Mouse (Mus musculus) embryonic facial prominence, embryonic 11.5 days (tissue): ENCODE data around the gene Iqgap2. TPM values are rescaled to one million over a fixed set of nuclear protein-coding genes. Genes with fewer than 3 reads are reported as not detected.

Experiments
- ATAC-seq: fragments of 200-750 bp; cut with Nextera tagmentation; replicated peaks from 2 replicates; pipeline ENCODE4 v1.8.0; 2017; ENCODE audit warnings: low read depth; ENCODE audit not compliant: insufficient number of reproducible peaks, low FRiP score, low TSS enrichment
- DNase-seq: peaks from one replicate; pipeline ENCODE4 v3.0.0-alpha.2; 2015; ENCODE audit warnings: low spot score
- H3K27ac ChIP-seq: fragments of 300-500 bp; sonication (generic); replicated peaks from 2 replicates; pipeline ENCODE4 v1.5.1; 2014; ENCODE audit warnings: mild to moderate bottlenecking, low read depth, low read length, control low read depth
- H3K27me3 ChIP-seq: fragments of 300-500 bp; sonication (generic); 2 replicates; pipeline ENCODE4 v1.6.1; 2014; ENCODE audit warnings: mild to moderate bottlenecking, low read length, moderate library complexity, mixed read lengths; ENCODE audit not compliant: control insufficient read depth, insufficient read depth
- H3K36me3 ChIP-seq: fragments of 300-500 bp; sonication (generic); replicated peaks from 2 replicates; pipeline ENCODE4 v1.6.1; 2014; ENCODE audit warnings: low read depth, mild to moderate bottlenecking, low read length, moderate library complexity, mixed read lengths; ENCODE audit not compliant: control insufficient read depth, insufficient read depth
- H3K4me1 ChIP-seq: fragments of 300-500 bp; sonication (generic); 2 replicates; pipeline ENCODE4 v1.6.1; 2014; ENCODE audit warnings: low read length, mixed read lengths; ENCODE audit not compliant: control insufficient read depth, insufficient read depth
- H3K4me2 ChIP-seq: fragments of 300-500 bp; sonication (generic); 2 replicates; pipeline ENCODE4 v1.6.1; 2014; ENCODE audit warnings: low read depth, mild to moderate bottlenecking, control low read depth, low read length, moderate library complexity
- H3K4me3 ChIP-seq: fragments of 300-500 bp; sonication (generic); 2 replicates; pipeline ENCODE4 v1.5.1; 2014; ENCODE audit warnings: low read depth, low read length, control low read depth
- H3K9ac ChIP-seq: fragments of 300-500 bp; sonication (generic); replicated peaks from 2 replicates; pipeline ENCODE4 v1.6.1; 2014; ENCODE audit warnings: mild to moderate bottlenecking, control low read depth, low read length
- H3K9me3 ChIP-seq: fragments of 300-500 bp; sonication (generic); replicated peaks from 2 replicates; pipeline ENCODE4 v1.6.1; 2016; ENCODE audit warnings: mild to moderate bottlenecking, low read length, inconsistent platforms, mixed read lengths; ENCODE audit not compliant: control insufficient read depth
- WGBS: fragments of 180-500 bp; shearing (Covaris S2); extraction: QIAGEN DNeasy Blood & Tissue Kit; methylation state at CpG from one replicate; pipeline ENCODE4 v1.1.7; 2014; 5-methylcytosine and 5-hydroxymethylcytosine counted together
- polyA plus RNA-seq: library from polyadenylated mRNA; unstranded; fragments of >200 nt; fragmentation: Nextera tagmentation; extraction: Ambion mirVana; gene quantifications from 2 replicates; pipeline ENCODE4 v1.2.1, GENCODE M21; 2014

Gene Iqgap2
- polyA plus RNA-seq, 1 experiment from 2014 or later: 16.3 TPM

DNA sequence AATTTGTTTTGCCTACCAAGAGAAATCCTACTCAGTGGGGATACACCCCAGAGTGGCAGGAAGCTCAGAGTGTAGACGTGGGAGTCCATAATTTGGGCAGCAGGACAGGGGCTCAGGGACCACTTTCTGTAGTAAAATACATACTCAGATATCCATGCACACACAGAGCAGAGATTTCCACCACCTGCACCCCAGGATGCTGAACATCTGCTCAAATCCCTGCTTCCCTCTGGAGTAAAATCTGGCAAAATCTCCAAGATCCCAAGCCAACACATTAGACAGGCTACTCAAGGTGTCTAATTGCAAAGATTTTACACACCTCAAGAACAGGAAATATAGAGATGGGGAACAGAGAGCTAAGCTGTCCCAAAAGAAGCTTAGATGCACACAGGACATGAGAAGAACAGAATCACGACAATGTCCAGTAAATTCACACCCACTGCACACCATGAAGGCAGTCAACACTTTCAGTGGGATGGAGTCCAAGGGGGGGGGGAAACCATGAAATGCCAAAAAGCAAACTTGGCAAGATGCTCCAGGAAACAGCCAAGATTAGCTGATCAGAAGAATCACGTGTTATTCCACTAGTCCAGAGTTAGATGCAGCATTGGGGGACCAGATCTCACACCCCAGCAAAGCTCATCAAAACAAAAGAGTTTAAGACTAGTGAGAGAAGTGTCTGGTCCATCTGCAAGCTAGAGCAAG, 177.3 kb downstream of the Iqgap2 start:
- H3K9me3 ChIP-seq: no peaks in the 10 kb centered on the region
- no peaks in the 10 kb centered on the region for H3K4me1 ChIP-seq
- H3K4me3 ChIP-seq: no peak overlapping the region
- no peaks in the 10 kb centered on the region for H3K36me3 ChIP-seq
- H3K4me2 ChIP-seq: no peak overlapping the region
- no peaks in the 10 kb centered on the region for H3K27me3 ChIP-seq
- 83% methylated on average over 3 of the region's 3 CpGs for WGBS
- DNase-seq: no peak
- H3K9ac ChIP-seq: no peak overlapping the region
- no peak for ATAC-seq
- no peak overlapping the region for H3K27ac ChIP-seq

DNA sequence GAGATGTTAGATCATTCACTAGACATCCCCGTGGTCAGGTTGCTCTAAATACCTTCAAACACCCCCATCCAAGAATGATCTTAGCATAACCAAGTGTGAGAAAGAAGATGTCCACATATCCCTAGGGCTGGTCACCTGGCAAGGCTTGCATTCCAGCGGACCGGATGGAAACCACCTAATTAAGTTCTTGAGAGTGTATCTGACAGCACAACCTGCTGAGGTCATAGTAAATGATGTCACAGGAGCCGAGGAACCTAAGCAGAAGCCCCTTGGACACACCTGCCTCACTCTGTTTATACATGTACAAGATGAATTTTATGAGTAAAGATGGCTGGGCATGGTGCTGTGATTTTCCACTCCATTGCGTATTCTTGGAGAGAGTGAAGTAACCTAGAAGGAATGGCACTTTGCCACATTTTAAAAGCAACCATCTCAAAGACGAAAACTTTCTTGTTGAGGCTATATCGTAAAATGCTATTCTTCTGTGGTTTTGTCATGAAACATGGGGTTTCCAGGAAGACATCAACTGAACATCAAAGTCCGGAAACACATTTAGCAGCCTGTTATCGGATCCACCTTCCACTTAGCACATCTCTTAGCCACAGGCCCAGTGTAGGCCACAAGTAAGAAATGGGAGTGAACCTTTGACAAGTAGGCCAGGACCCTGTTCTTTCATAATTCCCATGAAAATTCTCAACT, 179.0 kb downstream of the Iqgap2 start:
- H3K4me1 ChIP-seq: no peaks in the 10 kb centered on the region
- H3K36me3 ChIP-seq: no peaks in the 10 kb centered on the region
- ATAC-seq (no peak), DNase-seq (no peak)
- H3K9me3 ChIP-seq: no peaks in the 10 kb centered on the region
- no peak overlapping the region for H3K9ac ChIP-seq
- WGBS: 92% methylated on average over 9 of the region's 9 CpGs
- no peak overlapping the region for H3K27ac ChIP-seq
- no peak overlapping the region for H3K4me3 ChIP-seq
- H3K4me2 ChIP-seq: no peak overlapping the region
- H3K27me3 ChIP-seq: no peaks in the 10 kb centered on the region

DNA sequence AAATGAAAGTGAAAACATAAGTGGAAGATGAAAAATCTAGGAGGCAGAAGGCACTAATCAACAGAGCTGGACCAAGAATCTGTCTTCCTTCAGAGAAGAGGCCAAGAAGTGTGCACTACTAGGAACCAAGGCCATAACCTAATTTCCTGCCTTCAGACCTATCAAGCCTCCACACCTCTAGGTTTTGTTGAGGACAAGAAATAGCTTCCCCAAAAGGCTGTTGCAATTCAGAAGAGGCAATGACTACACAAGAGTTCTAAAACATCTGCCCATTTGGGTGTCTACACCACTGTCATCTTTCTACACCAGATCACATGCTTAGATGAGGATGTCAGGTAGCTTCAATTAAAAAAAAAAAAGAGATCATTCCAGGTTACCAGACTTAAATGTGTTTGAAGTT, 179.7 kb downstream of the Iqgap2 start:
- Histone ChIP-seq H3K27ac (no peak overlapping the region), H3K4me3 (no peak overlapping the region), H3K36me3 (no peaks in the 10 kb centered on the region), H3K9me3 (no peaks in the 10 kb centered on the region), H3K27me3 (no peaks in the 10 kb centered on the region), H3K9ac (no peak overlapping the region), H3K4me2 (no peak overlapping the region), H3K4me1 (no peaks in the 10 kb centered on the region)
- DNase-seq (no peak), ATAC-seq (no peak)

DNA sequence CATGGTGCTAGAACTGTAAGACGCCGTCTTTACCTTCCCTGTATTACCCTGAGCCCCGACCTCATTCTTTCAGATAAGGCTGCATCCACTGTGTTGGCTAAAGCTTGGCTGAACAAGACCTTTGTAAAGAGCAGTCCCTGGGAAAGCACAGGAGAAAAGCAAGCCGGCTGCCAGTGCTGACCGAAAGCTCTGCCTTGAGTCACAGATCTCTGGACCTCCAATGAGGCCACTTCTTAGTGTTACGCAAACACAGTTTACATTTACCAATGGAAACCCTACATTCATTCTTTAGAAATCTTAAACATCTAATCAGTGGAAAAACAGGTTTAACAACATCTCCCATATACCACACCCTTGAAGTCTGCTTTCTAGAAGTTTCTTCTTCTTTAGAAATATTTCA, 186.1 kb downstream of the Iqgap2 start:
- Histone ChIP-seq H3K27ac (no peak overlapping the region), H3K9ac (no peak overlapping the region), H3K4me3 (no peak overlapping the region), H3K36me3 (no peaks in the 10 kb centered on the region), H3K4me2 (no peak overlapping the region), H3K4me1 (no peaks in the 10 kb centered on the region), H3K27me3 (no peaks in the 10 kb centered on the region), H3K9me3 (no peaks in the 10 kb centered on the region)
- WGBS: 91% methylated on average over 6 of the region's 6 CpGs
- ATAC-seq: no peak
- DNase-seq: no peak

DNA sequence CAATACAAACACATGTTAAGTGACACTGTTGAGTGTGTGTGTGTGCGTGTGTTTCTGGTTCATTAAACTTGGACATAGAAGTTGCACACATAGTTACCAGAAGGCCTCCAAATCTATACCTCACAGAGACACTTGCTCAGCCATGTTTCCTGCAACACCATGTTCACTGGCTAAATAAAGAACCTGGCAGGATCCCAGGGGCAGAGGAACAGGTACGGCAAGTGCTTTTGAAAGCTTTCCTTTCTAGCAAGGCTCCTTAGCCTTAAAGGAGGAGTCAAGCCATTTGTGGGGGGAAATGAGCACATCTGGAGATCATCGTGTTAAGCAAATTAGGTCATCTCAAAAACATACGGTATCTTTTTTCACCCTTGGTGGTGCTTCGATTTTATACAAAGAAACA, 188.3 kb downstream of the Iqgap2 start:
- H3K9me3 ChIP-seq: no peaks in the 10 kb centered on the region
- H3K4me1 ChIP-seq: no peaks in the 10 kb centered on the region
- DNase-seq (no peak), ATAC-seq (no peak)
- WGBS: 60% methylated on average over 5 of the region's 5 CpGs
- H3K27ac ChIP-seq: no peak overlapping the region
- H3K4me2 ChIP-seq: no peak overlapping the region
- no peaks in the 10 kb centered on the region for H3K36me3 ChIP-seq
- H3K27me3 ChIP-seq: no peaks in the 10 kb centered on the region
- H3K9ac ChIP-seq: no peak overlapping the region
- H3K4me3 ChIP-seq: no peak overlapping the region

DNA sequence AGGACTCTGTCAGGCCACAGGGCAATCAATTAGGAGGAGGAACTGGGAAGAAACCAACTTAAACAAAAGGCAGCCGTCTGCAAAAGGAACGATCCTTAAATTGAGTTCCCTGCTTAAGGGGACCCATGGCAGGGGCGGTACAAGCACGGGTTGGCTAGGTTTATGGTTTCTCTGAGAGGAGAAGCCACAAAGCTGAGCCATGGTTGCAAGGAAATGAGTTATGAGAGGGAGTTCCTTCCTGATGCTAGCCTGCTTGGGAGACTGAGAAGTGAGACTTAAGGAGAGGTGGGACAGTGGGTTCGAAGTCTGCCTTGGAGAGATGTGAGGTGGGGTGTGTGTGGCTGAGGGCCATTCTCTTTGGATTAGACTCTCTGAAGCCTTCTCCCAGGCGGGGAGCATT, 193.8 kb downstream of the Iqgap2 start:
- Histone ChIP-seq H3K4me2 (no peak overlapping the region), H3K4me3 (no peak overlapping the region), H3K9me3 (no peaks in the 10 kb centered on the region), H3K36me3 (no peaks in the 10 kb centered on the region), H3K4me1 (no peaks in the 10 kb centered on the region), H3K27ac (no peak overlapping the region), H3K27me3 (no peaks in the 10 kb centered on the region), H3K9ac (no peak overlapping the region)
- no peak for DNase-seq
- WGBS: 58% methylated on average over 6 of the region's 6 CpGs
- no peak for ATAC-seq

DNA sequence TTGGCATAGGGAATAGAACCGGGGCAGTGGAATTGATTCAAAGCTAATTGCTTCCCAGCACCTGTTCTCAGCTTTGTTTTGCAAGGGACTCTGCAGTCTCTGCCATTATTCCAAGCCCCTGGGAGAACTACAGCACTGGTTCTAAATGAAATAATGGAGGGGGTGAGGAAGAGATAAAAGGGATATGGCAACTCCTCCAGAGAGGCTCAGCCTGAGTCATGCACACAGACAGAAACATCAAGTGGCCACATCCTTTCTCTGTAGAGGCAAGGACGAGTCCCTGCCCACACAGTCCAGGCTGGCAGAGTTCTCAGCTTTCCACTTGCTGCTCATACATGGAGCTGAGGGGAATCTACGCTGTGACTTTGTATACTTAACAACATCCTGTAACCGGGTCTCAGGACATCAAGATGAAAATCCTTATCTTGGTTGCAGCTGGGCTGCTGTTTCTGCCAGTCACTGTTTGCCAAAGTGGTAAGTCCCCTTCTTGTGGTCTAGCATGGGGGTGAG, 195.0 kb downstream of the Iqgap2 start, which contains the start of gene F2rl2:
F2rl2 (plus strand) TSS at position 200 of the 510 bp plus-strand sequence.
- Histone ChIP-seq H3K27ac (no peak within 1 kb of the TSS), H3K9me3 (no peaks in the 10 kb centered on the region), H3K9ac (no peak within 1 kb of the TSS), H3K27me3 (no peaks in the 10 kb centered on the region), H3K4me2 (no peak within 1 kb of the TSS), H3K4me1 (no peaks in the 10 kb centered on the region), H3K4me3 (no peak within 1 kb of the TSS), H3K36me3 (no peaks in the 10 kb centered on the region)
- ATAC-seq (no peak), DNase-seq (no peak)
- 70% methylated on average over 4 of the region's 4 CpGs for WGBS

DNA sequence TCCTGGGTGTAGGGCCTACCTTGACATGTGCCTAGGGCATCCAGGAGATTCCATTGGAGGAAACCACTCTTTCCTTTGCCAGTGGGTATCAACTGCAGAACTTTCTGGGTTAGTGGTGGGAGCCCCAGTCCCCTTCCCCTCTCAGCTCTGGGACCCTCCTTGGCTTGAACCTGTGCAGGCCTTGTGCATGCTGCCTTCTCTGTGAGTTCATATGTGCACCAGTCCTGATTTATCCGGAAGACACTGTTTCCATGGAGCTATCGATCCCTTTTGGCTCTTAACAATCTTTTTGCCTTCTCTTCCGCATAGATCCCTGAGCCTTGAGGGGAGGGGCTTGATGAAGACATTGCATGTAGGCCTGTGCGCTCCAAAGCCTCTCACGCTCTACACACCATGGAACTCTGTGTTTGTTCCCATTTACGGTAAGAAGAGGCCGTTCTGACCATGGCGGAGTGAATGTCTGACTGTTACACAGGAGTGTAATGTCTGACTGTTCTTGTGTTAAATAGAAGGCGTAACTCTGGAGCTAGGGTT, 195.5 kb downstream of the Iqgap2 start:
- no peak for ATAC-seq
- no peak for DNase-seq
- Histone ChIP-seq H3K9ac (no peak overlapping the region), H3K9me3 (no peaks in the 10 kb centered on the region), H3K4me2 (no peak overlapping the region), H3K27ac (no peak overlapping the region), H3K36me3 (no peaks in the 10 kb centered on the region), H3K4me3 (no peak overlapping the region), H3K27me3 (no peaks in the 10 kb centered on the region), H3K4me1 (no peaks in the 10 kb centered on the region)
- 92% methylated on average over 9 of the region's 9 CpGs for WGBS
